Mouse (Mus musculus): Measurements from ENCODE around the gene Add3.

Add3 gene

GRCm38 (mm10) chr19:53273055-53273722, 132.9 kb downstream of the Add3 start:
- DNase-seq (ENCODE audit: low spot score), result peak; percentile 46

GRCm38 (mm10) chr19:53273781-53274428, 133.7 kb downstream of the Add3 start:
- no peak for DNase-seq (ENCODE audit: low spot score)

- no peak for DNase-seq (ENCODE audit: low spot score)
These were observed 135.0 kb downstream of the Add3 start for GRCm38 (mm10) chr19:53275204-53275603.

- no peak for DNase-seq (ENCODE audit: low spot score)
These were observed 136.9 kb downstream of the Add3 start for GRCm38 (mm10) chr19:53276902-53277707.

GRCm38 (mm10) chr19:53278491-53279415, 138.5 kb downstream of the Add3 start:
- DNase-seq (ENCODE audit: low spot score), result no peak

GRCm38 (mm10) chr19:53280254-53280653, 140.0 kb downstream of the Add3 start:
- no peak for DNase-seq (ENCODE audit: low spot score)

GRCm38 (mm10) chr19:53282571-53282970, 142.3 kb downstream of the Add3 start:
- no peak for DNase-seq (ENCODE audit: low spot score)

- no peak for DNase-seq (ENCODE audit: low spot score)
These were observed 143.5 kb downstream of the Add3 start for GRCm38 (mm10) chr19:53283742-53284141.

GRCm38 (mm10) chr19:53284268-53285208, 144.3 kb downstream of the Add3 start:
- no peak for DNase-seq (ENCODE audit: low spot score)

- no peak for DNase-seq (ENCODE audit: low spot score)
These were observed 156.3 kb downstream of the Add3 start for GRCm38 (mm10) chr19:53296331-53297254.
